In genomic region chr11:70570614-70571013, GRCm38 (mm10) we compare ENCODE assay signal across 14 mouse cellular contexts. TPM values are rescaled to one million over a fixed set of nuclear protein-coding genes. Genes with fewer than 3 reads are reported as not detected.
"Had no signal": no experiment of that assay in that cellular context is flagged by ENCODE, and none has a peak within 500 bp of the region (broad histone marks: within the 10 kb centered on the region; RNA-seq: fewer than 3 reads in every experiment).

No protein-coding gene starts in this region.

RNA-seq across cellular contexts. Expression of gene Gm40193, which starts 37.9 kb away (rescaled TPM):
- polyA plus RNA-seq: lung, embryonic 14.5 days; lung, embryonic 16.5 days; midbrain, embryonic 10.5 days; midbrain, embryonic 12.5 days; midbrain, embryonic 14.5 days; midbrain, embryonic 16.5 days; myocyte; neural tube, embryonic 11.5 days; neural tube, embryonic 13.5 days; neural tube, embryonic 15.5 days; small intestine, adult 2 months; stomach, embryonic 14.5 days; stomach, embryonic 16.5 days; thymus, postnatal 0 days had no signal

RNA-seq across cellular contexts. Expression of gene 4930544D05Rik, which starts 45.0 kb away (rescaled TPM):
- polyA plus RNA-seq: lung, embryonic 14.5 days; lung, embryonic 16.5 days; midbrain, embryonic 10.5 days; midbrain, embryonic 12.5 days; midbrain, embryonic 14.5 days; midbrain, embryonic 16.5 days; neural tube, embryonic 11.5 days; neural tube, embryonic 13.5 days; neural tube, embryonic 15.5 days; small intestine, adult 2 months; stomach, embryonic 14.5 days; stomach, embryonic 16.5 days; thymus, postnatal 0 days had no signal
